Mouse (Mus musculus) embryonic facial prominence, embryonic 14.5 days (tissue): ENCODE results near the gene Gm12666. TPM values are rescaled to one million over a fixed set of nuclear protein-coding genes. Genes with fewer than 3 reads are reported as not detected.
"Not testable (repeated sequence)": the region's sequence is repeated elsewhere in the genome, so short reads cannot be mapped to it uniquely, and the experiment has no call there.

ENCODE experiments used
- ATAC-seq: fragments of 200-750 bp; cut with Nextera tagmentation; 2 replicates; pipeline ENCODE4 v1.8.0; 2017; ENCODE audit warnings: low read depth, moderate number of reproducible peaks, moderate TSS enrichment
- DNase-seq: peaks from one replicate; pipeline ENCODE4 v3.0.0-alpha.2; 2015; ENCODE audit warnings: low spot score
- H3K27ac ChIP-seq: fragments of 300-500 bp; sonication (generic); replicated peaks from 2 replicates; pipeline ENCODE4 v1.5.1; 2014; ENCODE audit warnings: low read depth, mild to moderate bottlenecking, low read length, moderate library complexity
- H3K27me3 ChIP-seq: fragments of 300-500 bp; sonication (generic); replicated peaks from 2 replicates; pipeline ENCODE4 v1.6.1; 2014; ENCODE audit warnings: low read length; ENCODE audit not compliant: control insufficient read depth, insufficient read depth
- H3K36me3 ChIP-seq: fragments of 300-500 bp; sonication (generic); 2 replicates; pipeline ENCODE4 v1.6.1; 2014; ENCODE audit warnings: low read length, mixed read lengths; ENCODE audit not compliant: control insufficient read depth, insufficient read depth
- H3K4me1 ChIP-seq: fragments of 300-500 bp; sonication (generic); 2 replicates; pipeline ENCODE4 v1.6.1; 2014; ENCODE audit warnings: antibody characterized with exemption, low read length; ENCODE audit not compliant: control insufficient read depth, insufficient read depth
- H3K4me2 ChIP-seq: fragments of 300-500 bp; sonication (generic); 2 replicates; pipeline ENCODE4 v1.6.1; 2014; ENCODE audit warnings: low read depth, mild to moderate bottlenecking, low read length, moderate library complexity, mixed read lengths
- H3K4me3 ChIP-seq: fragments of 300-500 bp; sonication (generic); 2 replicates; pipeline ENCODE4 v1.5.1; 2014; ENCODE audit warnings: low read depth, mild to moderate bottlenecking, low read length
- H3K9ac ChIP-seq: fragments of 300-500 bp; sonication (generic); 2 replicates; pipeline ENCODE4 v1.6.1; 2014; ENCODE audit warnings: low read depth, mild to moderate bottlenecking, low read length, moderate library complexity, mixed read lengths
- H3K9me3 ChIP-seq: fragments of 300-500 bp; sonication (generic); 2 replicates; pipeline ENCODE4 v1.6.1; 2016; ENCODE audit warnings: low read length; ENCODE audit not compliant: control insufficient read depth
- WGBS: fragments of 180-500 bp; shearing (Covaris S2); extraction: QIAGEN DNeasy Blood & Tissue Kit; methylation state at CpG from one replicate; pipeline ENCODE4 v1.1.7; 2014; 5-methylcytosine and 5-hydroxymethylcytosine counted together
- polyA plus RNA-seq: library from polyadenylated mRNA; unstranded; fragments of >200 nt; fragmentation: Nextera tagmentation; extraction: Ambion mirVana; gene quantifications from 2 replicates; pipeline ENCODE4 v1.2.1, GENCODE M21; 2014

The Gm12666 gene
- not detected in 2 replicates for polyA plus RNA-seq

GRCm38 (mm10) chr4:92191649-92192048 lies at the start of gene Gm12666:
Gene Gm12666, minus strand, starts transcription at chr4:92191749.
- not testable (repeated sequence) for H3K4me1 ChIP-seq, H3K4me3 ChIP-seq, ATAC-seq, H3K27ac ChIP-seq, DNase-seq, H3K27me3 ChIP-seq, H3K4me2 ChIP-seq, H3K9ac ChIP-seq, H3K36me3 ChIP-seq, H3K9me3 ChIP-seq
- 84% methylated on average over 1 of the region's 1 CpGs for WGBS

GRCm38 (mm10) chr4:92226326-92226725 lies 34.8 kb upstream of the Gm12666 start:
- Histone ChIP-seq H3K9me3 (no peaks in the 10 kb centered on the region), H3K9ac (no peak overlapping the region), H3K27me3 (no peaks in the 10 kb centered on the region), H3K27ac (no peak overlapping the region), H3K36me3 (no peaks in the 10 kb centered on the region), H3K4me1 (no peaks in the 10 kb centered on the region), H3K4me3 (no peak overlapping the region), H3K4me2 (no peak overlapping the region)
- ATAC-seq (no peak), DNase-seq (no peak)
- WGBS, result 76% methylated on average over 2 of the region's 2 CpGs

- ATAC-seq, result no peak
- H3K4me3 ChIP-seq, result no peak overlapping the region
- DNase-seq, result no peak
- H3K27me3 ChIP-seq, result no peaks in the 10 kb centered on the region
- WGBS, result 54% methylated on average over 1 of the region's 1 CpGs
- no peaks in the 10 kb centered on the region for H3K4me1 ChIP-seq
- H3K4me2 ChIP-seq, result no peak overlapping the region
- H3K36me3 ChIP-seq, result no peaks in the 10 kb centered on the region
- H3K27ac ChIP-seq, result no peak overlapping the region
- no peak overlapping the region for H3K9ac ChIP-seq
- no peaks in the 10 kb centered on the region for H3K9me3 ChIP-seq
Observed at GRCm38 (mm10) chr4:92216286-92216685, 24.7 kb upstream of the Gm12666 start.

- no peak overlapping the region for H3K27ac ChIP-seq
- 88% methylated on average over 1 of the region's 1 CpGs for WGBS
- no peak overlapping the region for H3K9ac ChIP-seq
- DNase-seq, result no peak
- H3K27me3 ChIP-seq, result no peaks in the 10 kb centered on the region
- H3K9me3 ChIP-seq, result no peaks in the 10 kb centered on the region
- no peak overlapping the region for H3K4me2 ChIP-seq
- no peaks in the 10 kb centered on the region for H3K36me3 ChIP-seq
- no peaks in the 10 kb centered on the region for H3K4me1 ChIP-seq
- ATAC-seq, result no peak
- H3K4me3 ChIP-seq, result no peak overlapping the region
Observed at GRCm38 (mm10) chr4:92152646-92153045, 38.9 kb downstream of the Gm12666 start.

GRCm38 (mm10) chr4:92147134-92147533 lies 44.4 kb downstream of the Gm12666 start, which contains the start of gene Izumo3:
Gene Izumo3, minus strand, starts transcription at chr4:92147234.
- no peaks in the 10 kb centered on the region for H3K27me3 ChIP-seq
- H3K4me1 ChIP-seq, result no peaks in the 10 kb centered on the region
- no peak within 1 kb of the TSS for H3K4me3 ChIP-seq
- ATAC-seq, result no peak
- no peaks in the 10 kb centered on the region for H3K36me3 ChIP-seq
- H3K9me3 ChIP-seq, result no peaks in the 10 kb centered on the region
- H3K27ac ChIP-seq, result no peak within 1 kb of the TSS
- DNase-seq, result no peak
- no peak within 1 kb of the TSS for H3K4me2 ChIP-seq
- H3K9ac ChIP-seq, result no peak within 1 kb of the TSS

Other genes with a start within 250 kb of the Gm12666 start
- gene Izumo3, start 44.5 kb downstream of the Gm12666 start, polyA plus RNA-seq, result not detected in 2 replicates